Mouse (Mus musculus): Measurements from ENCODE around the gene Clcn3. TPM values are rescaled to one million over a fixed set of nuclear protein-coding genes. Genes with fewer than 3 reads are reported as not detected.

The Clcn3 gene
- polyA plus RNA-seq, 1 experiment = 69.5 TPM

- Histone ChIP-seq H3K27ac (ENCODE audit: insufficient read depth, low read length) (no peak overlapping the region), H3K4me1 (ENCODE audit: control insufficient read depth, insufficient read depth, low read length) (no peaks in the 10 kb centered on the region; the same call in 1 of the 2 replicates), H3K4me3 (ENCODE audit: insufficient read depth, low read length) (no peak overlapping the region)
- TF ChIP-seq POLR2A (IDR thresholded peaks at IDR 0.05; ENCODE audit: extremely low read depth, insufficient read depth, low read length) = no peak
- TF ChIP-seq CTCF (IDR thresholded peaks at IDR 0.05; ENCODE audit: extremely low read depth, insufficient read depth, low read length) = no peak
Measured at GRCm38 (mm10) chr8:60956847-60957246, 26.3 kb downstream of the Clcn3 start.

GRCm38 (mm10) chr8:60954281-60955014, 28.7 kb downstream of the Clcn3 start:
- TF ChIP-seq POLR2A (IDR thresholded peaks at IDR 0.05; ENCODE audit: extremely low read depth, insufficient read depth, low read length) (peak; percentile 69; the same call in 1 of the 2 replicates), CTCF (IDR thresholded peaks at IDR 0.05; ENCODE audit: extremely low read depth, insufficient read depth, low read length) (no peak)
- Histone ChIP-seq H3K4me3 (ENCODE audit: insufficient read depth, low read length) (peak overlapping the region; percentile 52), H3K4me1 (ENCODE audit: control insufficient read depth, insufficient read depth, low read length) (peaks cover 1% of the 10 kb centered on the region; the same call in 1 of the 2 replicates), H3K27ac (ENCODE audit: insufficient read depth, low read length) (peak overlapping the region; percentile 63)

GRCm38 (mm10) chr8:60952803-60953202, 30.3 kb downstream of the Clcn3 start:
- H3K4me3 ChIP-seq (ENCODE audit: insufficient read depth, low read length) = no peak overlapping the region; the same call in 1 of the 2 replicates

GRCm38 (mm10) chr8:60951757-60952156, 31.3 kb downstream of the Clcn3 start:
- Histone ChIP-seq H3K27ac (ENCODE audit: insufficient read depth, low read length) (no peak overlapping the region), H3K4me3 (ENCODE audit: insufficient read depth, low read length) (no peak overlapping the region), H3K4me1 (ENCODE audit: control insufficient read depth, insufficient read depth, low read length) (peaks cover 1% of the 10 kb centered on the region; the same call in 1 of the 2 replicates)
- TF ChIP-seq CTCF (IDR thresholded peaks at IDR 0.05; ENCODE audit: extremely low read depth, insufficient read depth, low read length) = no peak
- TF ChIP-seq POLR2A (IDR thresholded peaks at IDR 0.05; ENCODE audit: extremely low read depth, insufficient read depth, low read length) = no peak

More at GRCm38 (mm10) chr8:60952803-60953202, 30.3 kb downstream of the Clcn3 start:
- Histone ChIP-seq H3K27ac (ENCODE audit: insufficient read depth, low read length) (no peak overlapping the region), H3K4me1 (ENCODE audit: control insufficient read depth, insufficient read depth, low read length) (peaks cover 1% of the 10 kb centered on the region; the same call in 1 of the 2 replicates)
- TF ChIP-seq CTCF (IDR thresholded peaks at IDR 0.05; ENCODE audit: extremely low read depth, insufficient read depth, low read length) = no peak
- no peak for TF ChIP-seq POLR2A (IDR thresholded peaks at IDR 0.05; ENCODE audit: extremely low read depth, insufficient read depth, low read length)

DNA sequence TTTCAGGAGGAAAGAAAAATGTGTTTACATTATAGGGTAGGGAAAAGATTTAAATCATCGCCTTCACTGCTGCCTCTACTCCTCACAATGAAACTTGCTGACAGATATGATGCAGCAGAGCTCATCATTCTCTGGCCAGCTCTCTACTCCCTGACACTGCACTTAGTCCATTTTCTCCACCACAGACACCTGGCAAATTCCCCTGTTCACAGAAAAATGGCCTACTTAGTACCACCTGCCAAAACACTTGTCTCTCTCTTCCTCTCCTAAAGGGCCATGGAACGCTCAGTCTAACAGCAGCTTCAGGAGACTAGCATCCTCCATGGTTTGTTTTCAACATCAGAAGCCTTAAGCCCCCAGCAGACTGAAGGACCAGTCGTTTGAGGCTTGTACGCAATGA, 31.8 kb downstream of the Clcn3 start:
- no peak overlapping the region for H3K27ac ChIP-seq (ENCODE audit: insufficient read depth, low read length)

GRCm38 (mm10) chr8:60949859-60950258, 33.2 kb downstream of the Clcn3 start:
- H3K4me3 ChIP-seq (ENCODE audit: insufficient read depth, low read length) = no peak overlapping the region
- H3K4me1 ChIP-seq (ENCODE audit: control insufficient read depth, insufficient read depth, low read length) = peaks cover 1% of the 10 kb centered on the region; the same call in 1 of the 2 replicates
- TF ChIP-seq POLR2A (IDR thresholded peaks at IDR 0.05; ENCODE audit: extremely low read depth, insufficient read depth, low read length) (no peak), CTCF (IDR thresholded peaks at IDR 0.05; ENCODE audit: extremely low read depth, insufficient read depth, low read length) (no peak)
- no peak overlapping the region for H3K27ac ChIP-seq (ENCODE audit: insufficient read depth, low read length)

More for the DNA sequence above, 31.8 kb downstream of the Clcn3 start:
- H3K4me3 ChIP-seq (ENCODE audit: insufficient read depth, low read length) = no peak overlapping the region
- TF ChIP-seq POLR2A (IDR thresholded peaks at IDR 0.05; ENCODE audit: extremely low read depth, insufficient read depth, low read length) = no peak
- peaks cover 1% of the 10 kb centered on the region; the same call in 1 of the 2 replicates for H3K4me1 ChIP-seq (ENCODE audit: control insufficient read depth, insufficient read depth, low read length)

DNA sequence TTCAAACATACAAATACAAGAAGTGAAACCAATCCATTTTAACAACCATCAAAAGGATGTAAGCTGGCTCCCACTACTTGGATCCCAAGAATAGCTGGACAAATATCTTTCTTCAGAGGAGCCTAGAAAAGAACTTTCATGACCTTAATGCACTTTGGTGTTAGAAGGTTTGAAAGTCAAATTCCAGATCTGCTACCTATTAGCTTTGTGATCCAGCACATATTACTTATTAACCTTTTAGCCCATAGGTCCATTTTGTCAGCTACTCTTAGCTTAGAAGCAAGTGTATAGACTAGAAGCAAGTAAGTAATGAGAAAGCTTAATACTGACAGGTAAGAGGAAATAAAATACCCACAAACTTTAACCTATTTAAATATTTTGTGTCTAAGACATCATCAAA, 35.6 kb downstream of the Clcn3 start:
- Histone ChIP-seq H3K4me1 (ENCODE audit: control insufficient read depth, insufficient read depth, low read length) (peaks cover 1% of the 10 kb centered on the region; the same call in 1 of the 2 replicates), H3K4me3 (ENCODE audit: insufficient read depth, low read length) (no peak overlapping the region), H3K27ac (ENCODE audit: insufficient read depth, low read length) (no peak overlapping the region)
- no peak for TF ChIP-seq POLR2A (IDR thresholded peaks at IDR 0.05; ENCODE audit: extremely low read depth, insufficient read depth, low read length)
- TF ChIP-seq CTCF (IDR thresholded peaks at IDR 0.05; ENCODE audit: extremely low read depth, insufficient read depth, low read length) = no peak

DNA sequence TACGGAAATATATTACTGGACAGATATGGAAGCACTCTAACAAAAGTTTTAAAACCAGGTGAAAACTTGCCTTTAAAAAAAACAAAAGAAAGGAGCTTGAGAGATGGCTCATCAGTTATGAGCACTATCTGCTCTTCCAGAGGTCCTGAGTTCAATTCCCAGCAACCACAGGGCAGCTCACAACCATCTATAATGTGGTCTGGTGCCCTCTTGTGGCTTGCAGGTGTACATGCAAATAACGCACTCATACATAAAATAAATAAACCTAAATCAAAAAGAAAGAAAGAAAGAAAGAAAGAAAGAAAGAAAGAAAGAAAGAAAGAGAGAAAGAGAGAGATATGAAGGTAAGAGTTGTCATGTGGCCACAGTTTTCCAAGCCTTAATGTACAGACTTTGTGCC, 40.2 kb downstream of the Clcn3 start:
- TF ChIP-seq POLR2A (IDR thresholded peaks at IDR 0.05; ENCODE audit: extremely low read depth, insufficient read depth, low read length) (no peak), CTCF (IDR thresholded peaks at IDR 0.05; ENCODE audit: extremely low read depth, insufficient read depth, low read length) (no peak)
- no peak overlapping the region for H3K27ac ChIP-seq (ENCODE audit: insufficient read depth, low read length)
- H3K4me3 ChIP-seq (ENCODE audit: insufficient read depth, low read length) = no peak overlapping the region
- no peaks in the 10 kb centered on the region; the same call in 1 of the 2 replicates for H3K4me1 ChIP-seq (ENCODE audit: control insufficient read depth, insufficient read depth, low read length)

GRCm38 (mm10) chr8:60938717-60939424, 44.2 kb downstream of the Clcn3 start:
- TF ChIP-seq CTCF (IDR thresholded peaks at IDR 0.05; ENCODE audit: extremely low read depth, insufficient read depth, low read length) = no peak
- no peak for TF ChIP-seq POLR2A (IDR thresholded peaks at IDR 0.05; ENCODE audit: extremely low read depth, insufficient read depth, low read length)
- Histone ChIP-seq H3K27ac (ENCODE audit: insufficient read depth, low read length) (no peak overlapping the region), H3K4me1 (ENCODE audit: control insufficient read depth, insufficient read depth, low read length) (no peaks in the 10 kb centered on the region; the same call in 1 of the 2 replicates), H3K4me3 (ENCODE audit: insufficient read depth, low read length) (no peak overlapping the region)

All from cortical plate, adult 2 months (tissue).